Mouse (Mus musculus) inflammation-experienced regulatory T-cells, adult 16 weeks (primary cell): ENCODE measurements around the gene Ndufb5. TPM values are rescaled to one million over a fixed set of nuclear protein-coding genes. Genes with fewer than 3 reads are reported as not detected.

ENCODE experiments used
- polyA plus RNA-seq: library from polyadenylated mRNA; unstranded; fragments of 100-300 nt; shearing (Covaris generic); gene quantifications from one replicate; pipeline ENCODE4 v1.2.1, GENCODE M21; 2017

The Ndufb5 gene
- 173 TPM for polyA plus RNA-seq

GRCm38 (mm10) chr3:32736244-32737171 is at the start of gene Ndufb5:
Gene Ndufb5, plus strand, starts transcription at chr3:32736990.

GRCm38 (mm10) chr3:32705647-32706348 is 31.0 kb upstream of the Ndufb5 start, which contains the start of gene Actl6a:
Gene Actl6a, plus strand, starts transcription at chr3:32706298.

DNA sequence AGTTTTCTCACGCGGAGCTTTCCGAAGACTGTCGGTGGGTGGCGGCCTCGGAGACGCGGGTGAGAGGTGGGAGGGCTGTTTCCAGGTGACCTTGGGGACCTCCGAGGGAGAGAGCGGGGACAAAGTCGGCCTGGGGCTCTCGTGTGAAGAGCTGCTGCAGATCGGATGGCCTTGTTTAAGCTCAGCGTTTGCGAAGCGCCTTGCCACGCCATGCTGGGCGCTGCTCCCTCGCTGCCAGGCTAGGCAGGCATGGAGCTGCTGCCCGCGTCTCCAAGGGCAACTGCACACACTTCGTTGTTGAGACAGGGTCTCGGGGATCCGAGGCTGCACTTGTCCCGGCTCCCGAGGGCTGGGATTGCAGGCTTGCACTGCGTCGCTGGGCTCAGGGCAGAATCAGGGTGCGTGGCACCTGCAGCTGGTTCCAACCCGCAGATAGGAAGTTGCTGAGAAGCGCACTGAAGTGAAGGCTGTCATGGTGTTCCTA is 424 bp downstream of the Ndufb5 start, which contains the start of gene Mrpl47:
Gene Mrpl47 (minus strand): TSS at position 434 of the 484 bp plus-strand sequence.

Other genes with a start within 250 kb of the Ndufb5 start
- 0.17 TPM for gene Kcnmb3, start 244.8 kb upstream of the Ndufb5 start, polyA plus RNA-seq
- 43.1 TPM for gene Zfp639, start 226.7 kb upstream of the Ndufb5 start, polyA plus RNA-seq
- gene Mfn1, start 207.5 kb upstream of the Ndufb5 start, polyA plus RNA-seq, result 16.8 TPM
- 11.8 TPM for gene Gnb4, start 120.4 kb upstream of the Ndufb5 start, polyA plus RNA-seq
- gene Actl6a, start 30.7 kb upstream of the Ndufb5 start, polyA plus RNA-seq, result 128 TPM
- gene Mrpl47, start 615 bp downstream of the Ndufb5 start, polyA plus RNA-seq, result 23.1 TPM
- gene Usp13, start 80.6 kb downstream of the Ndufb5 start, polyA plus RNA-seq, result not detected